Mouse (Mus musculus): ENCODE data around the gene Upk3bl. TPM values are rescaled to one million over a fixed set of nuclear protein-coding genes. Genes with fewer than 3 reads are reported as not detected.
"Not testable (repeated sequence)": the region's sequence is repeated elsewhere in the genome, so short reads cannot be mapped to it uniquely, and the experiment has no call there.

Gene Upk3bl
- polyA plus RNA-seq, 1 experiment from 2014 or later: not detected

DNA sequence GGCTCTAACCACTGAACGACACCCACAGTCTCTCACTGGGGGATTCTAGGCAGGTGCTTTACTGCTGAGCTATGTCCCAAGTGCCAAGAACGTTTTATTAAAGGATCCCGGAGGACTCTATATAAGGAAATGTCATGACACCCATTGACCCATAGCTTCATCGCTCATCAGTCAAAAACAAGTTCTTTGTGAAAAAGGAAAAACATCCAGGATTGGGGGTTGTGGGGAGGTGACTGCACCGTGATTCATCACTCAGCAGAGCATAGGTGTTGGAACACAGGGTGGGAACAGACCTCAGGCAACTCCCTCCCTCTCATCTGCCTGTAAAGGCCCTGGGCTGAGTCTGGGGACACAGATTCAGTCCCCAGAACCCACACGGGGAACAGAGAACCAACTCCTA, 4.4 kb upstream of the Upk3bl start:
- 82% methylated on average over 6 of the region's 6 CpGs for WGBS
- H3K36me3 ChIP-seq: no peaks in the 10 kb centered on the region
- no peak overlapping the region for H3K9ac ChIP-seq (replicated peaks)
- H3K4me2 ChIP-seq (replicated peaks): no peak overlapping the region
- H3K27me3 ChIP-seq: no peaks in the 10 kb centered on the region
- H3K4me3 ChIP-seq (replicated peaks): no peak overlapping the region
- H3K9me3 ChIP-seq: no peaks in the 10 kb centered on the region
- H3K27ac ChIP-seq: no peak overlapping the region
- no peak for ATAC-seq
- H3K4me1 ChIP-seq (replicated peaks): peaks cover 11% of the 10 kb centered on the region

GRCm38 (mm10) chr5:136051231-136052085, 2.8 kb upstream of the Upk3bl start:
- Histone ChIP-seq H3K9me3 (no peaks in the 10 kb centered on the region), H3K36me3 (no peaks in the 10 kb centered on the region), H3K9ac (replicated peaks) (no peak overlapping the region), H3K27ac (no peak overlapping the region), H3K4me3 (replicated peaks) (no peak overlapping the region), H3K4me2 (replicated peaks) (0 out of 2 replicates have a peak overlapping the region, but pooled peaks have one; percentile 1), H3K27me3 (no peaks in the 10 kb centered on the region; the same call in 1 of the 2 replicates), H3K4me1 (replicated peaks) (peaks cover 11% of the 10 kb centered on the region)
- ATAC-seq: peak; percentile 70
- 7% methylated on average over 10 of the region's 10 CpGs for WGBS

DNA sequence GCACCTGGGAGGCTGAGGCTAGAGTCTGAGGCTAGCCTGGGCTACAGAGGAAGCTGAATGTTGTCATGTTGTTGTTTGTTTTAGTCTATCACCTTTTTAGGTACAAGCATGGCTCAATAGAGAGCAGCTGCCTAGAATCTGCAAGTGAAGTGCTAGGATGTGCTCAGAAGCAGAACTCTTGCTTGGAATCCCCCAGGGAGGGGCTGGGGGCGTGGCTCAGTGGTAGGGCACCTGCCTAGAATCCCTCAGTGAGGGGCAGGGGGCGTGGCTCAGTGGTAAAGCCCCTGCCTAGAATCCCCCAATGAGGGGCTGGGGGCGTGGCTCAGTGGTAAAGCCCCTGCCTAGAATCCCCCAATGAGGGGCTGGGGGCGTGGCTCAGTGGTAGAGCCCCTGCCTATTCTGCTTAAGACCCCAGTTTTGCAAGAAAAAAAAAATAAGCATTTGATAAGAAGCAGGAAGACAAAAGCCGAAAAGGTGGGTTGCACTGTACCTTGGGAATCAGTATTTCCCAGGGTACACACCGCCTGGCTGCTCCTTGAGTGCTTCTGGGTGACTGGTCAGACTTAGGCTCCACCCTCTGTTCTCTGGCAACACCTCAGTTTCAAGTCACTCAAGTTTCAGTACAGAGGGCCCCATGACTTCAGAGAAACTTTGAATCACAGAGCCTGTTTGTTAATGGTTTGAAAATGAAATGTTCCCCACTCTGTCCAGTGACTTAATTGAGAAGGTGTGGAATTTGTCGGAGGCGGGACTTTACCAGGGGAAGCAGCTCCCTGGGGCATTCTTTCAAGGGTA, 1.2 kb upstream of the Upk3bl start:
- no peaks in the 10 kb centered on the region; the same call in 1 of the 2 replicates for H3K27me3 ChIP-seq
- ATAC-seq: no peak
- no peaks in the 10 kb centered on the region for H3K36me3 ChIP-seq
- WGBS: 85% methylated on average over 8 of the region's 8 CpGs
- no peaks in the 10 kb centered on the region for H3K9me3 ChIP-seq
- no peak overlapping the region for H3K27ac ChIP-seq
- H3K4me3 ChIP-seq (replicated peaks): no peak overlapping the region
- H3K9ac ChIP-seq (replicated peaks): no peak overlapping the region
- H3K4me1 ChIP-seq (replicated peaks): peaks cover 11% of the 10 kb centered on the region
- H3K4me2 ChIP-seq (replicated peaks): no peak overlapping the region

DNA sequence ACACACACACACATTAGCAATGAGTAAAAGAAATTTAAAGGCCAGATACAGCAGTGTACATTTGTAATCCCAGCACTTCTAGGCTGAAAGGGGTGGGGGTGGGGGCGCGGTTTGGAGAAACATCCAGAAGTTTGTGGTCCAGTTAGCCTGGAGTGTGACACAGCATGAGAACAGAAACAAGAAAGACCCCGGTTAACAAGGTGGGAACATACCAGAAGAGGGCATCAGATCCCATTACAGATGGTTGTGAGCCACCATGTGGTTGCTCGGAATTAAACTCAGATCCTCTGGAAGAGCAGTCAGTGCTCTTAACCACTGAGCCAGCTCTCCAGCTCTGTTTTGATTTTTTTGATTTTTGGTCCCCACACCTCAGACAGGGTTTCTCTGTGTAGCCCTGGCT, 1.8 kb downstream of the Upk3bl start:
- Histone ChIP-seq H3K4me3 (replicated peaks) (no peak overlapping the region), H3K27me3 (peaks cover under 1% of the 10 kb centered on the region; the same call in 1 of the 2 replicates), H3K9me3 (no peaks in the 10 kb centered on the region), H3K27ac (no peak overlapping the region), H3K4me1 (replicated peaks) (peaks cover 14% of the 10 kb centered on the region), H3K4me2 (replicated peaks) (no peak overlapping the region), H3K9ac (replicated peaks) (no peak overlapping the region), H3K36me3 (no peaks in the 10 kb centered on the region)
- ATAC-seq: no peak
- 44% methylated on average over 4 of the region's 4 CpGs for WGBS

- no peak for ATAC-seq
- Histone ChIP-seq H3K4me1 (replicated peaks) (peaks cover 4% of the 10 kb centered on the region; the same call in 1 of the 2 replicates), H3K27ac (no peak overlapping the region), H3K4me2 (replicated peaks) (no peak overlapping the region), H3K27me3 (peaks cover 4% of the 10 kb centered on the region), H3K36me3 (no peaks in the 10 kb centered on the region), H3K9me3 (no peaks in the 10 kb centered on the region), H3K4me3 (replicated peaks) (no peak overlapping the region), H3K9ac (replicated peaks) (no peak overlapping the region)
- WGBS: 27% methylated on average over 8 of the region's 8 CpGs
Measured at GRCm38 (mm10) chr5:136057085-136057484, 2.8 kb downstream of the Upk3bl start.

GRCm38 (mm10) chr5:136061567-136061966, 7.3 kb downstream of the Upk3bl start:
- no peak overlapping the region for H3K4me3 ChIP-seq (replicated peaks)
- no peak overlapping the region for H3K9ac ChIP-seq (replicated peaks)
- H3K36me3 ChIP-seq: no peaks in the 10 kb centered on the region
- 12% methylated on average over 12 of the region's 12 CpGs for WGBS
- H3K4me2 ChIP-seq (replicated peaks): no peak overlapping the region
- no peak overlapping the region for H3K27ac ChIP-seq
- H3K27me3 ChIP-seq: peaks cover 4% of the 10 kb centered on the region; the same call in 1 of the 2 replicates
- H3K9me3 ChIP-seq: no peaks in the 10 kb centered on the region
- H3K4me1 ChIP-seq (replicated peaks): 0 out of 2 replicates have a peak, but pooled peaks cover 3% of the 10 kb centered on the region
- 0 out of 2 replicates have a peak, but pooled peaks have one; percentile 14 for ATAC-seq

DNA sequence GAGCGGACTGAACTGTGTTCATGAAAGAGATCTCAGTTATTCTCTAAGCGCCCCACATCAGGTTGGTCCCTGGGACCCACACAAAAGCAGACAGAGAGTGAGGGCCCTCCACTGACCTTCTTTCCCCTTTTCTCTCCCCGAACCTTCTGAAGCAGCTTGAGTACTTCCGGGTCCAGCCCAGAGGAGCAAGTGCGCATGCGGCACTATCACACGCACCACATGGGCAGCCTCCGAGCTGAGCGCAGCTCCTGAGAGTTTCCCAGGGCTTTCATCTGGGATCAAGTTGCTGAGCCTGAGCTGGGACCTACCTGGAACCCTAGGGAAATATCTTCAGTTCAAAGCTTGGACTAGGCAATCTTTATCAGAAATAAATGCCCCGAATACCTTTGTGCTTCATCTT, 9.6 kb downstream of the Upk3bl start:
- H3K9ac ChIP-seq (replicated peaks): no peak overlapping the region
- no peak overlapping the region for H3K4me2 ChIP-seq (replicated peaks)
- H3K27ac ChIP-seq: no peak overlapping the region
- H3K36me3 ChIP-seq: no peaks in the 10 kb centered on the region
- no peaks in the 10 kb centered on the region for H3K9me3 ChIP-seq
- 0 out of 2 replicates have a peak, but pooled peaks cover 3% of the 10 kb centered on the region for H3K4me1 ChIP-seq (replicated peaks)
- no peak for ATAC-seq
- WGBS: 96% methylated on average over 10 of the region's 10 CpGs
- H3K27me3 ChIP-seq: peaks cover 4% of the 10 kb centered on the region; the same call in 1 of the 2 replicates
- H3K4me3 ChIP-seq (replicated peaks): no peak overlapping the region

GRCm38 (mm10) chr5:136066404-136067148, 12.3 kb downstream of the Upk3bl start:
- not testable (repeated sequence) for H3K4me1 ChIP-seq (replicated peaks); H3K4me2 ChIP-seq (replicated peaks); H3K4me3 ChIP-seq (replicated peaks); H3K27me3 ChIP-seq; H3K27ac ChIP-seq; H3K9ac ChIP-seq (replicated peaks); ATAC-seq; H3K9me3 ChIP-seq; H3K36me3 ChIP-seq
- 84% methylated on average over 11 of the region's 11 CpGs for WGBS

DNA sequence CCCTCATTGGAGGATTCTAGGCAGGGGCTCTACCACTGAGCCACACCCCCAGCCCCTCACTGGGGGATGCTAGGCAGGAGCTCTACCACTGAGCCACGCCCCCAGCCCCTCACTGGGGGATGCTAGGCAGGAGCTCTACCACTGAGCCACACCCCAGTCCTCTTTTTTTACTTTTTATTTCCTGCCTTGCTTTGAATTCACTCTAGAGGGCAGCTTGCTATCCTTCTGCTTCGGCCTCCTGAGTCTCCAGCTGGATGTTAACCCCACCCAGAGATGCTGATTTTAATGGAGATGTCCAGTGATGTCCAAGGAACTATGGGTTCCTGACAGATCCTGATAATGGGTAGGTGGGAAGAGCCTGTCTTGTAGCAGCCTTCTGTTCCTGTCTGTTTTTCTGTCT, 15.1 kb downstream of the Upk3bl start:
- Histone ChIP-seq H3K27ac (no peak overlapping the region), H3K9ac (replicated peaks) (no peak overlapping the region), H3K4me1 (replicated peaks) (no peaks in the 10 kb centered on the region), H3K36me3 (no peaks in the 10 kb centered on the region), H3K9me3 (no peaks in the 10 kb centered on the region), H3K4me3 (replicated peaks) (no peak overlapping the region), H3K4me2 (replicated peaks) (no peak overlapping the region), H3K27me3 (no peaks in the 10 kb centered on the region)
- WGBS: 70% methylated on average over 2 of the region's 2 CpGs
- ATAC-seq: no peak

DNA sequence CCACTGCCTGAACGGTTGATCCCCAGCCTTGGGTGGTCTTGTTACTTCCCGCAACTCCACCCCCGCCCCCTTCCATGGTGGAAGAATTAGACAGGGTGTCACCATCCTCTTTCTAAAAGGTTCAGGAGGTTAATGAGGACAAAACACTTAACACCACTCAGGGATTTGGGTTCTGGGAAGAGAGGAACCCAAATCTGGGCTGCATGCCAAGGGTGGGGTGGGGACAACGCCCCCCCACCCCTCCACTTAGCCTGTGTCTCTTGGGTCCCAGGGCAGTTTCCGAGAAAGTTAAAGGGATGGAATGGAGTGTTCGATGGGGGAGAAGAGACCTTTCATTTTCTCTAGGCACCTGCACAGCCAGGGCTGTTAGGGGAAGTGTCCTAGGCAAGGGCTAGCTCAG, 18.8 kb downstream of the Upk3bl start:
- no peaks in the 10 kb centered on the region for H3K4me1 ChIP-seq (replicated peaks)
- H3K27ac ChIP-seq: no peak overlapping the region
- no peaks in the 10 kb centered on the region for H3K36me3 ChIP-seq
- ATAC-seq: no peak
- 67% methylated on average over 6 of the region's 6 CpGs for WGBS
- H3K4me2 ChIP-seq (replicated peaks): no peak overlapping the region
- no peak overlapping the region for H3K4me3 ChIP-seq (replicated peaks)
- no peak overlapping the region for H3K9ac ChIP-seq (replicated peaks)
- no peaks in the 10 kb centered on the region for H3K27me3 ChIP-seq
- H3K9me3 ChIP-seq: no peaks in the 10 kb centered on the region

GRCm38 (mm10) chr5:136073526-136073925, 19.2 kb downstream of the Upk3bl start:
- Histone ChIP-seq H3K4me2 (replicated peaks) (no peak overlapping the region), H3K9ac (replicated peaks) (no peak overlapping the region), H3K4me1 (replicated peaks) (no peaks in the 10 kb centered on the region), H3K27me3 (no peaks in the 10 kb centered on the region), H3K4me3 (replicated peaks) (no peak overlapping the region), H3K9me3 (no peaks in the 10 kb centered on the region), H3K36me3 (no peaks in the 10 kb centered on the region), H3K27ac (no peak overlapping the region)
- no peak for ATAC-seq
- 70% methylated on average over 11 of the region's 11 CpGs for WGBS
